Mouse (Mus musculus): ENCODE results near the gene Dennd1a. TPM values are rescaled to one million over a fixed set of nuclear protein-coding genes. Genes with fewer than 3 reads are reported as not detected.

The Dennd1a gene
- 12.2 and 14.7 TPM in 2 replicates for polyA plus RNA-seq (2012; rRNA removed)

DNA sequence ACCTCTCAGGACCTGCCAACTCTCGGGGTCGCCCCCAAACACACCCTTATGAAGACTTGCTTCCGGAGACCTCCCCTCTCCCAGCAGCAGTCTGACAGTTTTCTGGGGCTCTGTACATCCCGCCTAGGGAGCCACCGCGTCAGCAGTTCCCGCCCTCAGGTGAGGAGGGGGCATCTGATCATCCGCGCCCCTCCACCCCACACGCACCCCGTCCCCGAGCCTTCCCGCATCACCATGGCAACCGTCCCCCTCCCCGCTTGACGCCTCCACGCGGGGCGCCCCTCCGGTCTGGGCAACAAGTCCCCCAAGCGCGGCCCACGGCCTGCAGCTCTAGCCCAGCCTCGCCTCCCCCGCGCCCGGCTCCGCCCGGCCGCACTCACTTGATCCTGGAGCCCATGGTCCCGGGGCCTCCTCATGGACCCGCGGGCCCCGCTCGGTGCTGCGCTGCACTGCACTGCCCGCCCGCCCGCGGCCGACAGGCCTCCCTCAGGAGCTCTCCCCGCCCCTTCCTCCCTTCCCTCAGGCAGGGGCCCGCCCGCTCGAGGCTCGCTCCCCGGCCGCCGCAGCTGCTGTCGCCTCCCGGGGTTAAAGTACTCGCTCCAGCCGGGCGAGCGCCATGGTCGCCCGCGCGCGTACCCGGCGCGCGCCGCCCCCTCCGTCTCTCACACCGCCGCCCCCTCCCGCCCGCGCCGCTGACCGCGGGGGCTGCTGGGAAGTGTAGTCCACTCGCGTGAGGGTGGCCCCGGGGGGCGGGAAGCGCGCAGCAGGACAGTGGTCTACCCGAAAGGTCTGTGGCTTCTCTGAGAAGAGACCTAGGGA, at the start of gene Dennd1a:
Dennd1a (minus strand) TSS at position 658 of the 819 bp plus-strand sequence.
- no peak for DNase-seq (ENCODE audit: low read depth)

DNA sequence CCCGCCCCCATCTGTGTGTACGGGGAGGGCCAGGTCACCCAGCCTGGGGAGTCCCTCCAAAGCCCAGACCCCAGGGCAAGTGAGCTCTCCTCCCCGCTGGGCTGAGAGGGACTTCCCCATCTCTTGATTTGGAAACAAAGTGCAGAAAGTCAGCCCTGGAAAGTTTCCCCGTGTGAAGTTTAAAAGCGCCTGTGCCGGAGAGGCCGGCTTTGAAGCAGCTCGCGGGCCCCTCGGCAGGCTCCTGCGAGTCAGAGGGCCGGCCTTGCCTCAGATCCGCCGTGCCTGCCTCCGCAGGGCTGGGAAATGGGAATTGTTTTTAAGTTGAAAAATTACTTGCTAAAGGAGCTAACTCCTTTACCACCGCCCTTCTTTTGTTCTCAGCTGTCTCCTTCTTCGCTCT, 49.4 kb upstream of the Dennd1a start:
- no peak for DNase-seq (ENCODE audit: low read depth)

DNA sequence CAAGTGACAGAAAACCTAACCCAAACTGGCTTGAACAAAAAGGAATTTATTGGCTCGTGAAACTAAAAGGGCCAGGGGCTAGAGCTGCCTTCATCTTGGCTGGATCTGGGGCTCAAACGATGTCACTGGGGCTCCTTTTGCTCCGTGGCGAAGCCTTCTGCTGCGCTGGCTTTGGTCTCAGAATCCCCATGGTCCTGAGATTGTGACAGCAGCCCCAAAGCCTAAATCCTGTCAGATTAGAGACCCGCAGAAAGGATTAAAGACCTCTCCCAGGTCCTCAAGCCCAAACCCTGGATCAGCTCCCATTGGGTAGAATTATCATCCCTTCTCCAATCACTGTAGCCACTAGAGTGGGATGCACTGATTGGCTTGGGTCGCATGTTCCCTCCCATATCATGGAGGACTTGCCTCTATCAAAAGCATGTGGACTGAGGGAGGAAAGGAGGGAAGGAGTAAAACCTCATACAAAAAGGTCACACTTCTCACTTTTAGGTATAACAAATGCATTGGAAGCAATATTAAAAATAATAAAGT, 46.5 kb upstream of the Dennd1a start:
- DNase-seq (ENCODE audit: low read depth): no peak

DNA sequence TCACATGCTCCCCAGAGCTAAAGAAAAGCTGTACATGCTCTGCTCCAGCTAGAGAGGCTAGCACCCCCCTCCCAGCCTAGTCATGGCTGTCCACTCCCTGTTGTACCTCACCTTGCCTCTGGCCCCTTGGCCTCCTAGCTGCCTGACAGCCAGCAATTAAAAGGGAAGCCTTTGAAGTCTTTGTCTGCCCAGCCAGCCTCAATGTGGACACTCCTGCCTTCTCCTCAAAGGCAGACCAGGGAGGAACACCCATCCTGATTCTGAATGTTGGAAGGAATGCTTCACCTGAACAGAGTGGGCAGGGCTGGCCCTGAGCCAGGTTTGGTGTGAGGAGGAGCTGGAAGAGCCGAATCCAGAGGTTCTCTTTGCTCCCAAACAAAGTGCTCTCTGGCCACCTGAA, 39.5 kb upstream of the Dennd1a start:
- DNase-seq (ENCODE audit: low read depth): no peak

- no peak for DNase-seq (ENCODE audit: low read depth)
Measured at GRCm38 (mm10) chr2:38323380-38323779, 36.2 kb upstream of the Dennd1a start.

DNA sequence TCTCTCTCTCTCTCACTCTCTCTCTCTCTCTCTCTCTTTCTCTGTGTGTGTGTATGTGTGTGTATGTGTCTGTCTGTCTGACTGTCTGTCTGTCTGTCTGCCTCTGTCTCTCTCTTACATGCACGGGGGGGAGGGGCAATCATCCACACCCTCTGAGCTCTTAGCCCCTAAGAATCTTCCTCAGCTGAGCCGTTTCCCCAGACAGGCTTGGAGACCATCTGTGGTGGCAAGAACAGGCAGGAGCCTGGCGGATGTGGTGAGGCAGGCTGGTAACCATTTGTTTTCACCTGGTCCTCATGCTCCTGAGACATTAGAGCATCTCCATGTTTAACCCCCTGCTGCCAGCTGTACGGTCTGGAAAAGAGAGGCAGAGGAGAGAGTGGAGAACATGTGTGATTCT, 33.7 kb upstream of the Dennd1a start:
- DNase-seq (ENCODE audit: low read depth): no peak

DNA sequence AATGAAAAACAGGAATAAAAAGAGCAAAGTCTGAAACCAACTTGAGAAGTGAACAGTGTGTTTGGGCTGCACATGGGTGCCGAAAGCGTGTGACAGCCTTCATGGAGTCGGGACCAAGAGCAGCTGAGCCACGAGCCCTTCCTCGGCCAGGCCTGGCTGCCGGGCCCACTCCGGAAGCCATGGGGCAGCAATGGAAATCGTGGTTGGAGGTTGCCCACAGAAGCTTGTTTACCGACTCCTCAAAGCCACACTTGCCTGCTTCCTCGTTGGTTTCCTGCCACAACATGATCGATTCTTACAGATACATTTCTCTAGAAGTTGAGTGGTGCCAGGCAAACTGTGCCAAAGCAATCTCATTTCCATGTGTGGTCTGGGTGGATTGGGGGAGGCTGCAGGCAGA, 31.9 kb upstream of the Dennd1a start:
- DNase-seq (ENCODE audit: low read depth): no peak

GRCm38 (mm10) chr2:38313399-38313798, 26.2 kb upstream of the Dennd1a start:
- DNase-seq (ENCODE audit: low read depth): no peak

GRCm38 (mm10) chr2:38312921-38313320, 25.7 kb upstream of the Dennd1a start:
- DNase-seq (ENCODE audit: low read depth): no peak

- no peak for DNase-seq (ENCODE audit: low read depth)
Measured at GRCm38 (mm10) chr2:38305152-38305551, 18.0 kb upstream of the Dennd1a start.

GRCm38 (mm10) chr2:38300941-38301340, 13.8 kb upstream of the Dennd1a start:
- DNase-seq (ENCODE audit: low read depth): no peak

- DNase-seq (ENCODE audit: low read depth): no peak
Measured at GRCm38 (mm10) chr2:38295939-38296338, 8.7 kb upstream of the Dennd1a start.

- DNase-seq (ENCODE audit: low read depth): no peak
Measured at GRCm38 (mm10) chr2:38291526-38291925, 4.3 kb upstream of the Dennd1a start.

DNA sequence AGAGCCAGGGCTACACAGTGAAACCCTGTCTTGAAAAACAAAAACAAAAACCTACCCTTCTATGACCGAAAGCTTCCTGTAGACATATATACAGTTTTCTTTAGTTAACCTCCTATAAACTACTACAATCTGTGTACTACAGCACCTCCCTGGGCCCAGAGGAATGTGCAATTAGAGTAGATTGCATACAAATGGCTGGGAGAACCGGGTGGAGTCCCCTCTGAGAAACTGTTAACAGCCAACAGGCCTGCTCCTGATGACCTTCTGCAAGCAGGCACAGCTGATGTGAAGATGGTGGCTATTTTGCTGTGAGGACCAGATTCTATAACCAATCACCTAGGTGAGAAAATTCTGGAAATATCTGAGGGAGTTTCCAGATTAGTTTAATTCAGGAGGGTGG, 1.0 kb upstream of the Dennd1a start:
- DNase-seq (ENCODE audit: low read depth): no peak

DNA sequence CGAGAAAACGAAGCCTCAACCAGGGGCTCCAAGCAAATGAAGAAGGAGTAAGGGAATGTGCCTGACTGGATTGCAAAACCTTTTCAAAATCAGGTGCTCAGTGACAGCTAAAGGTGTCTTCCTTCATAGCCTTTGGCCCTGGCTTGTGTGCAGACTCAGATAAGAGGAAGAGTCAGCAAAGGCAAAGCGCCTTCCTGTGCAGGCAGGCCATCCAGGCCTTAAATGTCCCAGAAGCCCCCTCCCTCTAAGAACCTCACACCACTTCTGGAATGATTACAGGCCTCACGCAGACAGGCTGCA, 807 bp downstream of the Dennd1a start:
- DNase-seq (ENCODE audit: low read depth): no peak

DNA sequence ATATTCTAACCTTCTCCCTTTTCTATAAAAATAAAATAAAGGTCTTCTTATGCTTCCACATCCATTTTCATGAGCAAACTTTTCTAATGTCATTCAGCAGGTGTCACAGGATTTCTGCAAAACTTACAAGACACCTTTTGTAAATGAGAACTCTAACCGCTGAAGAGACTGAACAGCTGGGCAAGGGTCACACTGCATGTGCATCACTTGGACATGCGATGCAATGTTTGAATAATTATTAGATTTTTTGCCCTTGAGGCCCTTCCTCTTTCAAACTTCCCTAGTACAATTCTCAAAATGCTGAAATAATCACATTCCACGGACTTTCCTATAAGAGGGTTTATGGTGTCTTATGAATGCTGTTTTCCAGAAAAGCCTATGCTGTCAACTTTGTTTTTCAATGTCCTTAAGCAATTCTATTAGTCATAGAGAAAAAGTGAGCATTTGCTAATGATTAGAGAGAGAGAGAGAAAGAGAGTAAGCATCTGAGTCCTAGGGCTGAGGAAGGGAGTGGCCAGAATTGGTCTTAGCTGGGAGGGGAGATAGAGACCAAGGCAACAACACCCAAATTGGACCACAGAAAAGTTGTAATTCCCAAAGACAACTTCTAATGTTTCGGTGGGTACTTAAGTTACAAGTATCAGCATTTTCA, 1.3 kb downstream of the Dennd1a start:
- no peak for DNase-seq (ENCODE audit: low read depth)

- DNase-seq (ENCODE audit: low read depth): no peak
Measured at GRCm38 (mm10) chr2:38283961-38284360, 3.2 kb downstream of the Dennd1a start.

GRCm38 (mm10) chr2:38280376-38280775, 6.8 kb downstream of the Dennd1a start:
- DNase-seq (ENCODE audit: low read depth): no peak

- DNase-seq (ENCODE audit: low read depth): no peak
Measured at GRCm38 (mm10) chr2:38274973-38275372, 12.2 kb downstream of the Dennd1a start.

DNA sequence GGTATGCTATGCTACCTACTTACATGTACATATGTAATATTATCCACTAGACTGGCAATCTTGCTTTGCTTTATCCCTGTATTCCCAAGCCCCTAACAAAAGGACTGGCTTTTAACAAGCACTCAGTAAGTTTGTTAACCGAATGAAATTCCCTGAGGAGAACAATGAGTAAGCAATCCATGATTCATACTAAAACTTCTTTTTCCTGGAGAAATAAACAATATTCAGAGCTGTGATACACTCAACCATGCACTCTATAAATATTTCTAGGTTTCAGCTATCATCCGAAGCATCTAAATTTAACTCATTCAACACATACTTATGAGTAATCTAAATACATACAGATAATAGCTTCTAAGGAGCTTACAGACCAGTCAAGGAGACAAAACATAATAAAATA, 23.5 kb downstream of the Dennd1a start:
- no peak for DNase-seq (ENCODE audit: low read depth)

GRCm38 (mm10) chr2:38259052-38259451, 28.1 kb downstream of the Dennd1a start:
- DNase-seq (ENCODE audit: low read depth): no peak

- DNase-seq (ENCODE audit: low read depth): no peak
Measured at GRCm38 (mm10) chr2:38237616-38238015, 49.6 kb downstream of the Dennd1a start.

DNA sequence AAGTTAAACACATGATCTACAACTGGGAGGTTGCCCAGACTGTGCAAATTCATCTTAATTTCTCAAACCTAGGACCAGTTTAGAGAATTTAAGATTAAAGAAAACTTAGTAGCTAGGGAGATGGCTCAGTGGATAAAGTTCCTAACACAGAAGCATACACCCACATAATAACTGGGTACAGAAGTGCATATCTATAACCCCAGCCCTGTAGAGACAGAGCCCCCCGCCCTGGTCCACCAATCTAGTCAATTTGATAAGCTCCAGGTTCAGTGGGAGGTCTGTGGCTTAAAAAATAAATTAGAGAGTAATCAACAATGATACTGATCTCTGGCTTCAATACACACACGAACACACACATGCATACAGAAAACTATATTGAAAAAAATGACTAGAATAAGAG, 51.6 kb downstream of the Dennd1a start:
- DNase-seq (ENCODE audit: low read depth): no peak
